Comparison of ENCODE assay signal across 8 mouse cellular contexts in the genomic region with DNA sequence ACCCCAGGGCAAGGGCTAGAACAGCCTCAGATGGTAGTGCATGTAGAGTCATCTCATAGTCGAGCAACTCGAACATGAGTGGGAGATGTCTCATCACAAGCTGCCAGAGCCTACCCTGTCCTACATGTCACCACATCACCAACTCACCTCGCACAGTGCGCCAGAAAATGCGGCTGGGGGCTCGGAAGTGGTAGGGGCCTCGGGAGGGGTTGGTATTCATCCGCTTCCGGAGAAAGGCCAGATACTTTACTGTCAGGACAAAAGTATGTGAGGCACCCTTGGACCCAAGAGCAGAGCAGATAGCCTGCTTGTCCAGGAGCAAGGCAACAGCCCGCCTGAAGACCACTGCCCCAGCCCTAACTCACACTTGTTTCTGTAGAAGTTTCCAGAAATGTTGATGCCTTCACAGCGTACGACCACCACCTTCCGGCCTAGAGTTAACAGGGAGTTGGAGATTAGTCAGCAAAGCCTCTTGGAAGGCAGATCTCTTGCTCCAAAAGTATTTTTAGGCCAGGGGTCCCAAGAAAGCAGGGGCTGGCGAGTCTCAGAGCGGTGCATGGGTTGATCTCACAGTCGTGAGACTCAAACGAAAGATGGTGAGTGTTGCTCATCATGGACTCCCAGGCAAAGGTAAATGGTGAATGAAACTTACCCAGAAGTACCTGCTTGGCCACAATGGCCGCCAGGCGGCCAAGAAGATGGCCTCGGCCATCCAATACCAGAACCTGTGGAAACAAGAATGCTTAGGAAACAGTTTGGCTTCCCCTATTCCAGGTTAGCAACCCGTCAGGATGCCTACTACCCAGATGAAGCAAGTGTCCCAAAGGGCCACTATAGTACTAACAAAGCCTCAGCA. TPM values are rescaled to one million over a fixed set of nuclear protein-coding genes. Genes with fewer than 3 reads are reported as not detected.
DNase-seq lines count a peak whose midpoint lies in the region; ATAC-seq and TF ChIP-seq lines count a peak whose summit lies in the region.

No protein-coding gene starts in this region.

- H3K27me3 ChIP-seq in lung, postnatal 0 days (replicated peaks; ENCODE audit: insufficient read depth, low read length), result no peaks in the 10 kb centered on the region
- H3K27me3 ChIP-seq in embryonic facial prominence, embryonic 11.5 days (ENCODE audit: control insufficient read depth, insufficient read depth, low read length), result no peaks in the 10 kb centered on the region
- H3K27me3 ChIP-seq in intestine, embryonic 15.5 days (replicated peaks), result no peaks in the 10 kb centered on the region
- no peaks in the 10 kb centered on the region; the same call in 1 of the 2 replicates for H3K27me3 ChIP-seq in neural tube, embryonic 14.5 days (ENCODE audit: control insufficient read depth, insufficient read depth, low read length)

- no peak for TF ChIP-seq EP300 in lung, postnatal 0 days (IDR thresholded peaks at IDR 0.05)

- 21% methylated on average over 21 of the region's 21 CpGs for WGBS in lung, postnatal 0 days
- WGBS in embryonic facial prominence, embryonic 11.5 days, result 40% methylated on average over 21 of the region's 21 CpGs
- 37% methylated on average over 21 of the region's 21 CpGs for WGBS in intestine, embryonic 15.5 days
- WGBS in neural tube, embryonic 14.5 days, result 52% methylated on average over 21 of the region's 21 CpGs

- DNase-seq in lung, postnatal 0 days (ENCODE audit: low spot score), result no peak
- DNase-seq in lung, postnatal 10 days, result no peak
- peak; percentile 35 for DNase-seq in embryonic facial prominence, embryonic 11.5 days (ENCODE audit: low spot score)
- DNase-seq in yolk sac, embryonic 10.5 days (ENCODE audit: low spot score), result no peak
- DNase-seq in left cerebral cortex, adult 18-20 months (ENCODE audit: low spot score in 2 of 2), result no peak
- DNase-seq in kidney, postnatal 25 days, result no peak

- H3K9ac ChIP-seq in lung, postnatal 0 days (replicated peaks; ENCODE audit: low read depth), result peak overlapping the region; percentile 92
- H3K9ac ChIP-seq in embryonic facial prominence, embryonic 11.5 days (replicated peaks; ENCODE audit: low read length), result peak overlapping the region; percentile 100
- H3K9ac ChIP-seq in intestine, embryonic 15.5 days, result peak overlapping the region; percentile 99
- H3K9ac ChIP-seq in neural tube, embryonic 14.5 days (replicated peaks; ENCODE audit: low read depth, low read length), result peak overlapping the region; percentile 97

- H3K27ac ChIP-seq in lung, postnatal 0 days (ENCODE audit: low read length), result no peak overlapping the region
- H3K27ac ChIP-seq in embryonic facial prominence, embryonic 11.5 days (replicated peaks; ENCODE audit: low read depth, low read length), result peak overlapping the region; percentile 91
- peak overlapping the region; percentile 87 for H3K27ac ChIP-seq in intestine, embryonic 15.5 days
- H3K27ac ChIP-seq in neural tube, embryonic 14.5 days (ENCODE audit: low read depth, low read length), result peak overlapping the region; percentile 86; the same call in 1 of the 2 replicates

- peak overlapping the region; percentile 81; the same call in 1 of the 2 replicates for H3K4me3 ChIP-seq in lung, postnatal 0 days (ENCODE audit: low read depth, low read length)
- H3K4me3 ChIP-seq in embryonic facial prominence, embryonic 11.5 days (ENCODE audit: low read depth, low read length), result peak overlapping the region; percentile 96
- H3K4me3 ChIP-seq in intestine, embryonic 15.5 days (replicated peaks), result peak overlapping the region; percentile 89
- peak overlapping the region; percentile 94 for H3K4me3 ChIP-seq in neural tube, embryonic 14.5 days (ENCODE audit: low read depth, low read length)

- H3K36me3 ChIP-seq in lung, postnatal 0 days (ENCODE audit: insufficient read depth, low read length), result 0 out of 2 replicates have a peak, but pooled peaks cover 17% of the 10 kb centered on the region
- H3K36me3 ChIP-seq in embryonic facial prominence, embryonic 11.5 days (replicated peaks; ENCODE audit: control insufficient read depth, insufficient read depth, low read depth, low read length), result peaks cover 12% of the 10 kb centered on the region
- peaks cover 26% of the 10 kb centered on the region for H3K36me3 ChIP-seq in intestine, embryonic 15.5 days
- peaks cover 33% of the 10 kb centered on the region for H3K36me3 ChIP-seq in neural tube, embryonic 14.5 days (ENCODE audit: control insufficient read depth, insufficient read depth, low read length)

- 0 out of 2 replicates have a peak, but pooled peaks have one; percentile 31 for TF ChIP-seq CTCF in lung, postnatal 0 days (IDR thresholded peaks at IDR 0.05)

- no peak for ATAC-seq in lung, postnatal 0 days
- ATAC-seq in embryonic facial prominence, embryonic 11.5 days (replicated peaks; ENCODE audit: insufficient number of reproducible peaks, low FRiP score, low TSS enrichment, low read depth), result no peak
- ATAC-seq in intestine, embryonic 15.5 days, result no peak
- no peak for ATAC-seq in neural tube, embryonic 14.5 days (ENCODE audit: low read depth)

- peaks cover 12% of the 10 kb centered on the region; the same call in 1 of the 2 replicates for H3K4me1 ChIP-seq in lung, postnatal 0 days (ENCODE audit: insufficient read depth, low read depth, low read length)
- H3K4me1 ChIP-seq in embryonic facial prominence, embryonic 11.5 days (ENCODE audit: control insufficient read depth, insufficient read depth, low read length), result peaks cover under 1% of the 10 kb centered on the region
- peaks cover 32% of the 10 kb centered on the region for H3K4me1 ChIP-seq in intestine, embryonic 15.5 days (replicated peaks)
- peaks cover 24% of the 10 kb centered on the region for H3K4me1 ChIP-seq in neural tube, embryonic 14.5 days (ENCODE audit: control insufficient read depth, insufficient read depth, low read length)

- peak overlapping the region; percentile 69 for H3K4me2 ChIP-seq in lung, postnatal 0 days (replicated peaks; ENCODE audit: low read depth, low read length)
- peak overlapping the region; percentile 88 for H3K4me2 ChIP-seq in embryonic facial prominence, embryonic 11.5 days (ENCODE audit: low read depth, low read length)
- peak overlapping the region; percentile 71 for H3K4me2 ChIP-seq in intestine, embryonic 15.5 days (replicated peaks)
- peak overlapping the region; percentile 77 for H3K4me2 ChIP-seq in neural tube, embryonic 14.5 days (ENCODE audit: low read depth, low read length)

- no peaks in the 10 kb centered on the region for H3K9me3 ChIP-seq in lung, postnatal 0 days (ENCODE audit: low read length)
- H3K9me3 ChIP-seq in embryonic facial prominence, embryonic 11.5 days (replicated peaks; ENCODE audit: control insufficient read depth, low read length), result no peaks in the 10 kb centered on the region
- H3K9me3 ChIP-seq in intestine, embryonic 15.5 days, result no peaks in the 10 kb centered on the region
- H3K9me3 ChIP-seq in neural tube, embryonic 14.5 days (ENCODE audit: control insufficient read depth, low read length), result no peaks in the 10 kb centered on the region

RNA-seq across cellular contexts. Expression of a gene that starts 1.5 kb away (rescaled TPM):
- polyA plus RNA-seq in lung, postnatal 0 days (2015; fragmentation: Nextera tagmentation; extraction: Ambion mirVana), result 1,107 and 1,148 TPM in 2 replicates
- polyA plus RNA-seq in embryonic facial prominence, embryonic 11.5 days (2014; fragmentation: Nextera tagmentation; extraction: Ambion mirVana), result 1,418 and 1,436 TPM in 2 replicates
- polyA plus RNA-seq in intestine, embryonic 15.5 days (2015; fragmentation: Nextera tagmentation; extraction: Ambion mirVana), result 1,301 and 1,445 TPM in 2 replicates
- polyA plus RNA-seq in neural tube, embryonic 14.5 days (2014; fragmentation: Nextera tagmentation; extraction: Ambion mirVana), result 668 and 729 TPM in 2 replicates
- total RNA-seq in left cerebral cortex, adult 18-20 months (2021), result 100 to 1,000 TPM; 712 to 811 TPM

RNA-seq across cellular contexts. Expression of a gene that starts 2.8 kb away (rescaled TPM):
- polyA plus RNA-seq in lung, postnatal 0 days (2015; fragmentation: Nextera tagmentation; extraction: Ambion mirVana), result 972 and 1,016 TPM in 2 replicates
- 1,561 and 1,602 TPM in 2 replicates for polyA plus RNA-seq in embryonic facial prominence, embryonic 11.5 days (2014; fragmentation: Nextera tagmentation; extraction: Ambion mirVana)
- 1,711 TPM in 2 replicates for polyA plus RNA-seq in intestine, embryonic 15.5 days (2015; fragmentation: Nextera tagmentation; extraction: Ambion mirVana)
- 781 and 868 TPM in 2 replicates for polyA plus RNA-seq in neural tube, embryonic 14.5 days (2014; fragmentation: Nextera tagmentation; extraction: Ambion mirVana)
- 100 to 1,000 TPM; 474 to 479 TPM for total RNA-seq in left cerebral cortex, adult 18-20 months (2021)

RNA-seq across cellular contexts. Expression of a gene that starts 9.0 kb away (rescaled TPM):
- 0.62 and 0.96 TPM in 2 replicates for polyA plus RNA-seq in lung, postnatal 0 days (2015; fragmentation: Nextera tagmentation; extraction: Ambion mirVana)
- polyA plus RNA-seq in embryonic facial prominence, embryonic 11.5 days (2014; fragmentation: Nextera tagmentation; extraction: Ambion mirVana), result 0.20 TPM in 1 of 2 replicates, not detected in the other
- polyA plus RNA-seq in intestine, embryonic 15.5 days (2015; fragmentation: Nextera tagmentation; extraction: Ambion mirVana), result 0.24 and 0.28 TPM in 2 replicates
- 0.33 TPM in 1 of 2 replicates, not detected in the other for polyA plus RNA-seq in neural tube, embryonic 14.5 days (2014; fragmentation: Nextera tagmentation; extraction: Ambion mirVana)
- total RNA-seq in left cerebral cortex, adult 18-20 months (2021), result not detected

RNA-seq across cellular contexts. Expression of a gene that starts 9.2 kb away (rescaled TPM):
- polyA plus RNA-seq in lung, postnatal 0 days (2015; fragmentation: Nextera tagmentation; extraction: Ambion mirVana), result 5.1 and 6.1 TPM in 2 replicates
- polyA plus RNA-seq in embryonic facial prominence, embryonic 11.5 days (2014; fragmentation: Nextera tagmentation; extraction: Ambion mirVana), result 0.52 and 0.67 TPM in 2 replicates
- 1.8 and 2.0 TPM in 2 replicates for polyA plus RNA-seq in intestine, embryonic 15.5 days (2015; fragmentation: Nextera tagmentation; extraction: Ambion mirVana)
- 1.3 and 1.6 TPM in 2 replicates for polyA plus RNA-seq in neural tube, embryonic 14.5 days (2014; fragmentation: Nextera tagmentation; extraction: Ambion mirVana)
- total RNA-seq in left cerebral cortex, adult 18-20 months (2021), result 1 to 10 TPM; 8.4 to 9.7 TPM

RNA-seq across cellular contexts. Expression of a gene that starts 23.4 kb away (rescaled TPM):
- polyA plus RNA-seq in lung, postnatal 0 days (2015; fragmentation: Nextera tagmentation; extraction: Ambion mirVana), result 138 and 143 TPM in 2 replicates
- polyA plus RNA-seq in embryonic facial prominence, embryonic 11.5 days (2014; fragmentation: Nextera tagmentation; extraction: Ambion mirVana), result 12.6 TPM in 2 replicates
- 153 and 168 TPM in 2 replicates for polyA plus RNA-seq in intestine, embryonic 15.5 days (2015; fragmentation: Nextera tagmentation; extraction: Ambion mirVana)
- 7.0 and 36.4 TPM in 2 replicates for polyA plus RNA-seq in neural tube, embryonic 14.5 days (2014; fragmentation: Nextera tagmentation; extraction: Ambion mirVana)
- 10 to 100 TPM; 19.6 to 20.1 TPM for total RNA-seq in left cerebral cortex, adult 18-20 months (2021)
